Mouse (Mus musculus) layer of hippocampus, adult 2 months (tissue): ENCODE data around the gene Fmc1. TPM values are rescaled to one million over a fixed set of nuclear protein-coding genes. Genes with fewer than 3 reads are reported as not detected.
A peak's percentile ranks its signal among the peaks of the same experiment; 100 is the strongest.

Experiments used
- DNase-seq, 2 experiments: peaks; one replicate each; pipeline ENCODE4 v3.0.0; 2022; ENCODE audit warnings: low spot score in 2 of 2
- H3K27ac ChIP-seq: fragments of 200-600 bp; 2 replicates; pipeline ENCODE4 v1.8.1; 2022
- H3K4me3 ChIP-seq: fragments of 200-600 bp; 2 replicates; pipeline ENCODE4 v1.8.1; 2022; ENCODE audit warnings: mild to moderate bottlenecking
- CTCF ChIP-seq: fragments of 200-600 bp; conservative IDR thresholded peaks from 2 replicates; pipeline ENCODE4 v1.8.1; 2022; ENCODE audit warnings: antibody characterized with exemption, mild to moderate bottlenecking, moderate library complexity
- long read RNA-seq, 2 experiments: library from polyadenylated mRNA; stranded (forward); transcript quantifications; one replicate each; pipeline ENCODE4 v2.0.0; 2021; ENCODE audit warnings: borderline mapping rate in 2 of 2
- total RNA-seq, 2 experiments: library from RNA; stranded (reverse); gene quantifications; 2 replicates each; pipeline ENCODE4 v1.2.3; 2021

The Fmc1 gene
- total RNA-seq, result 10 to 100 TPM; 58.3 to 62.0 TPM
- long read RNA-seq, experiment 1, transcript Fmc1-201 (2 exons, 479 nt), result major isoform, 18 of 19 reads
- long read RNA-seq, experiment 1, partial matches to known transcripts, result 1 of 19 reads
- long read RNA-seq, experiment 1, other reads (novel, unspliced or antisense), result 0 of 19 reads
- long read RNA-seq, experiment 2, transcript Fmc1-201 (2 exons, 479 nt), result major isoform, 25 of 26 reads
- long read RNA-seq, experiment 2, partial matches to known transcripts, result 1 of 26 reads
- long read RNA-seq, experiment 2, other reads (novel, unspliced or antisense), result 0 of 26 reads

DNA sequence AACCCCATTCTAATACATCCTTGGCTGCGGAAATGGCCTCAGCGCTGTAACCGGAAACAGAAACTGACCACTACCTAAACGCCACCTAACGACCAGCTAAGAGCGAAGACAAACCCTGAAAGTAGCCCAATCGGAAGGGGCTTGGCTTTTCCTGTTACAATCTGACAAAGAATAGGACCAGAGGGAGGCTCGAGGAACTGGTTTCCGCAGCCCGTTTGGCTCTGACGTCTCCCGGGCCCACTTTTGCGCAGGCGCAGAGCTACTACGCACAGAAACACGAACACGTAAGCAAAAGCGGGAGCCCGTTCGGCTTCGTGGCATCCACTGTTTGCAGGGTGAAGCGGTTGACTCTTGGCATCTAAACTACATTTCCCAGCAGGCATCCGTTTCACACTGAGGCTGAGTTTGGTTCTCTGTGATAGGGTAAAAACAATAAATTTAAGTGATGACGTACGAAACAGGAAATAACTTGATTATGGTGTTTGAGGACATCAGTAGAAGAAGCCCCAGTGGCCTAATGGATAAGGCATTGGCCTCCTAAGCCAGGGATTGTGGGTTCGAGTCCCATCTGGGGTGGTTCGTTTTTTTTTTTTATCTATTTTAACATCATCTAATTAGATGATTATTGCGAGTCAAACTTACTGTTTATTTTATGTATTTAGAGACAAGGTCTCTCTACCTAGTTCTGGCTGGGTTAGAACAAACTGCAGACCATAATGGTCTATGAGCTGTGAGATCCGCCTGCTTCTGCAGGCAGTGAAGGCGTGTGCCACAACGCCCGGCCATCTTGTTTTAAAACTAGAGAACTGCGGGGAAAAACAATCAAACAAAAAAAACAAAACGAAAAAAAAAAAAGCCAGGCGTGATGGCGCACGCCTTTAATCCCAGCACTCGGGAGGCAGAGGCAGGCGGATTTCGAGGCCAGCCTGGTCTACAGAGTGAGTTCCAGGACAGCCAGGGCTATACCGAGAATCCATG is at the start of gene Fmc1:
Gene Fmc1, plus strand, starts transcription at position 75 of the 978 bp plus-strand sequence.
- Histone ChIP-seq H3K27ac (peak within 1 kb of the TSS; percentile 99), H3K4me3 (peak within 1 kb of the TSS; percentile 93)
- TF ChIP-seq CTCF, result peak; percentile 59
- peak; percentile 97 to 99 for DNase-seq

DNA sequence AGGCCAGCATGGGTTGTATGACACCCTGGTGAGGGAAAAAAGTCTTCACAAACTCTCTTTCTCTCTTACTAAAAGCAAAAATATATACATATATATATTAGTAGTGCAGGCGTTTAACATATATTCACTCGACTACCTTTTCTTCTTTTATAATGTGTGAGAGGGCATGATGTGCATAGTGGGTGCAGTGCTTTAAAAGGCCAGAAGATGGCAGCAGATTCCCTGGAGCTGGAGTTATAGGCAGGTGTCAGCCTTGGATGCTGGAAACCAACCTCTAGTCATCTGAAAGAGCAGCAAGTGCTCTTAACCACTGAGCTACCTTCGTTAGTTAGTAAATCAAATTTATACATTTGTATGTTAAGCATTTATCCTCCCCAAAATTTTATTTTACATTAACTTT is 40.8 kb upstream of the Fmc1 start:
- no peak for DNase-seq
- TF ChIP-seq CTCF, result peak; percentile 80
- Histone ChIP-seq H3K4me3 (no peak overlapping the region), H3K27ac (no peak overlapping the region)

DNA sequence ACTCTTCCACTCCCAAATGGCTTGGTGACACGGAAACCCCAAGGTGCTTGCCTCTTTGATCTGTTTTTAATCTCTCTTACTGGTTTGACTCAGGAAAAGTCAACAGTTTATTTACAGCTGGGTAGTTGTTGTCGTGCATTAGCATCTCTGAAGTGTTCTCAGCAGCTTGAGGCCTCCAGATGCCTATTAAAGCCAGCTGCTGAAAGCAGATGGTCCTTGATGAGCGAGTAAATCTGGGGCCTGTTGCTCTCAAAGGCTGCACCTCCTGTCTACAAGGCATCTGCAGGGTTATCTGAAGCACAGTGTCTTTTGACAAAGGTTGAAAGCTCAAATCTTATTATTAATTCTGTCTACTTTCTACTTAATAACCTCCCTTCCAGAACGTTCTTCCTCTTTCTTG is 37.7 kb upstream of the Fmc1 start:
- Histone ChIP-seq H3K4me3 (no peak overlapping the region), H3K27ac (no peak overlapping the region)
- no peak for DNase-seq
- no peak for TF ChIP-seq CTCF

DNA sequence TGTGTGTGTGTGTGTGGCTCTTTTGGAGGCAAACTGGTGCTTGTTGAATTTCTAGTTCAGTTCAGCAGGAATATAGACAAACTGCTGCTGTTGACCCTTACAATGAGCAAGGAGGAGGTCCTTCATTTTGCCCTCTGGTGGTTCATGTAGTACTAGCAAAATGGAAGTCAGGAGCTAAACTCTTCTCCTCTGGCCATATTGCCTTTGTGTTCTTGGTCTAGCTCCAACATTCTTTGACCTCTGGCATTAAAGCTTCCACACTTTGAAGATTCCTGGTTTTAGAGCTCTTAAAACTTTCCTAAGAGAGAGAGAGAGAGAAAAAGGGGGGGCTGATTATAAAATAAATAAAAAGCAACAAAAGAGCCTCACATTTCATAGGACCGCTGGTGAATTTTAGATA is 21.2 kb upstream of the Fmc1 start:
- no peak overlapping the region for H3K4me3 ChIP-seq
- no peak for DNase-seq
- 0 out of 2 replicates have a peak, but pooled peaks have one; percentile 11 for TF ChIP-seq CTCF
- H3K27ac ChIP-seq, result no peak overlapping the region

DNA sequence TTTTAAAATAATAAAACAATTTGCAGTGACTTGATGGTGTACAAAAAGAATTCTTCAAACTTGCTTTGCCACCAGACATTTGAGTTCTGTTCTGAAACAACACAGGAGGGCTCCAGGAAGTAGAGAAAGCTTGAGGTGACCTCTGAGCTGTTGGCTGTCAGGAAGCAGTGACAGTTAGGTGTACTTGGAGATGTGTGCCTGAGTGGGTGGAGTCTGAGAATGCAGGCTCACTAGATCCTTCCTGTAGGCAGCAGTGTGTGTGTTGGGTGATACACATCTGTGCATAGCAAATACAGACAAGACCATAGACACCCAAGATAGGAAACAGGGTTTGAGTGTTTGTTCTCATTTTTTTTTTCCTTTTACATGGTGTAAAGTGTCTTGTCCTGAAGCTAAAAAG is 20.5 kb upstream of the Fmc1 start:
- no peak overlapping the region for H3K4me3 ChIP-seq
- no peak for DNase-seq
- H3K27ac ChIP-seq, result no peak overlapping the region
- no peak for TF ChIP-seq CTCF

DNA sequence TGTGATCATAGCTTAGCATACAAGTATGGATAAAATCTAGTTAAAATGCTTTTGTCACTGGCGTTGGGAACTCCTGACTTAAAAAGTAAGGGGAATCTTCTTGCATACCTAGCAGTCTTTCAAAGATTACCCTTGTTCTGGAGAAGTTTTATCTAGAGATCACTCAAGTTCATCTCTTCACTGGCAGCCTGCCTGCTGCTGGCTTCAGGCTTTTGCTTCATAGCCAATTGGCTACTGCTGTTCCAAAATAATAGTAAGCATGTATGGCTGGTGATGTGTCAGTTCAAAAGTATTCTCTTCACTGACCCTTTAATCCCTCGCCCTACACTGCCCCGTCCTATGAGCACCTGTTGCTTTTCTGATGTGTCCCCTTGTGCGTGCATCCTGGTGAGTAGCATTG is 18.1 kb upstream of the Fmc1 start:
- no peak for DNase-seq
- H3K4me3 ChIP-seq, result no peak overlapping the region
- no peak for TF ChIP-seq CTCF

DNA sequence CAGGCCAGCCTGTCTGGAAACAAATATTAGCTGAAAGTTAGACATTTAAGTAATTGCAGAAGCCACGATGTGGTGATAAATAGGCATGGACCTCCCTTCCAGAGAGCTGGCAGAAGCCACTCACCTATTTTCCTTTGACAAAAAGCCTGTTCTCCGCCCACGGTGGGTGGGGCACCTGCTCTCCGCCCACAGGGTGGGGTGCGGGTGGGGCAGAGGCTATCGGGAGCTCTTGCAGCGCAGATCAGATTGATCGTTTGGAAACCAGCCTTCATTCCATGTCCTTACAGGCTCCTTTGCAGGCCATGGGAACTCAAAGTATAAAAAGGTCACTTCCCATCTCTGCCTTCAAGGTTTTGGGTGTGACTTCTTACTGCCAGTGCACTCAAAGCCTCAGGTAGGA is 9.5 kb upstream of the Fmc1 start:
- TF ChIP-seq CTCF, result no peak
- no peak for DNase-seq
- Histone ChIP-seq H3K27ac (no peak overlapping the region), H3K4me3 (no peak overlapping the region)

More for the DNA sequence above, 18.1 kb upstream of the Fmc1 start:
- no peak overlapping the region for H3K27ac ChIP-seq

DNA sequence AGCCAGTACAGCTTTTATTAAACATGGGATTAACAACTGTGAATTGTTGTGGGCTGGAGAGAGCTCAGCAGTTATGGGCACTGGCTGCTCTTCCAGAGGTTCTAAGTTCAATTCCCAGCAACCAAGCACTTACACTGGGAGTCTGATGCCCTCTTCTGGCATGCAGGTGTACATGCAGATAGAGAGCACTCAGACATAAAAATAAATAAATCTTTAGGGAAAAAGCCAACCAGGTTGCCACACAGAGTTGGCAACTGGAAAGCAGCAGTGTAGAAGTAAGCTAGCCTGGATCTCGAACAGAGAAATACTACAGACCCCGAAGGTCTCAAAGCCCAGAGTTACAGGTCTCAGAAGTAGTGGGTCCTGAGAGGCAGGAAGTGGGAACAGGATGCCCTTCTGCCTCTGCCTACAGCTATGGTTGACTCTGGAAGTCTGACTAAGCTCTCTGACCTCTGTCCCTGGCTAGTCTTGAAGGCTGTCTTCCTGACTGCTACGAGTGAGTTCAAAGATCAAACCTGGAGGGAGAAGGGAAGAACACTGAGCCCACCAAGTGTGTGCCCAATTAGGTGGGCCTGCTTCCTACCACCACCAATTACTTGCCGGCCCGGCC is 2.0 kb upstream of the Fmc1 start:
- no peak for DNase-seq
- Histone ChIP-seq H3K27ac (no peak overlapping the region), H3K4me3 (no peak overlapping the region)
- TF ChIP-seq CTCF, result peak; percentile 83

DNA sequence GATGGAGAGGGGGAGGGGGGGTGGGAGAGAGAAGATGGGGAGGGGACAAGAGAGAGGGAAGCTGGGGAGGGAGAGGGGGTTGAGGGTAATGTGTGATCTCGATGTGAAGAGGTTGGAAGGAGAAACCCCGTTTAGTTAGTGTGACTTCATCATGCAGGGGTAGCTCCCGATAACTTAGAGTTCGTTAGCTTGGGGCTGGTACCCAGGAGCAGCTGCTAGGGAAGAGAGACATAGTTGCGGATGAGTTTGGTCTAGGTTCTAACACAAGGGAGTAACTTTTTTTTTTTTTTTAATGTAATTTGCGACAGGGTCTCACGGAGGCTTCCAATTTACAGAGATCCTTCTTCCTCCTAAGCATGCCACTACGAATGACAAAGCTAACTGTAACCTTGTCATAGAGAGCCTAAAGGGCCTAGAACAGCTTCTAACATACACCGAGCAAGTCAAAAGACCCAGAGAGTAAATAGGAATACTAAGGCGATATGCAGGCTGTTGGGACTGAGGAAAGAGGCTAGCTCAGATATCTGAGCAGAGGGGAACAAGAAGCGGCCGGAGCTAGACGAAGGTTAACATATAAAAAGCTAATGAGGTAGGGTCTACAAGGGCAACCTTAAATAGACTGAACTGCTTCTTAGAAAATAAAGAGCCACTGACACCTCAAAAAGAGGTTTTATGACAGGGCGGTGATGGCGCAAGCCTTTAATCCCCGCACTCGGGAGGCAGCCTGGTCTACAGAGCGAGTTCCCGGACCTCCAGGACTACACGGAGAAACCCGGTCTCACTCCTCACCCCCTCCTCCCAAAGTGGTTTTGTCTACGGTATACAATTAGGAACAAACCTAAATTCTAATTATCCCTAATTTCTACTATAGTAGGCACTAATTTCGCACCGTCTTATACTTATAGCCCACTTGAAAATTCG is 542 bp upstream of the Fmc1 start:
- Histone ChIP-seq H3K27ac (peak overlapping the region; percentile 99), H3K4me3 (peak overlapping the region; percentile 93)
- DNase-seq, result peak in 1 of 2 experiments; percentile 43
- no peak for TF ChIP-seq CTCF

DNA sequence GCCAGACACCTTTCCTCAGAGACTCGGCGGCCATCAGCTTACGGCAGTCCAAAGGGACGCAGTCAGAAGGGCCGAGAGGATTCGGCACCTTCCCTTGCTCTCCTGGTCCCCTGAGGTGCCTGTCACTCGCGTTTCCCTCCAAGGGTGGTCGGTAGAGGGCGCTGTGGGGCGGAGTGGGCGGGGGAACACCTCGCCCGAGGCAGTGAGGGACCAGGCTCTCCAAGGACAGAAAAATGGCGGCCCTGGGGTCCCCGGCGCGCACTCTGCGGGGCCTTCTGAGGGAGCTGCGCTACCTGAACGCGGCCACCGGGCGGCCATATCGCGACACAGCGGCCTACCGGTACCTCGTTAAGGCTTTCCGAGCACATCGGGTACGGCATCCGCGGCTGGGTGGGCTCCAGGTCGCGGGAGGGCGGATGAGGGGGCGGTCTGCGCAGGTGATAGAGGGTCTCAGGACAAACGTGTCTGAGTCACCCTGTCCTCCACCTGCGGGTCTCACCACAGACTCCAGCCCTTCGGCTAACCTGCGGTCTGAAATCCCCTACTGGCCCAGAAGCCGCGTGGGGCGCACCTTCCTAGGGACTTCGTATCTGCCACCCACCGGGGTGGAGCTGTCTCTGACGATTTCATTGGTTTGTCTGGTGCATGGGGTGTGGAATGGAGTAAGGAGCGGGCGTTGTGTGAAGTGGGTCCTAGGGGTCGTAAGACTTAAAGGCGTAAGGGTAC is 1.5 kb downstream of the Fmc1 start:
- Histone ChIP-seq H3K4me3 (peak overlapping the region; percentile 93), H3K27ac (peak overlapping the region; percentile 99)
- peak; percentile 94 to 99 for DNase-seq
- TF ChIP-seq CTCF, result peak; percentile 86

DNA sequence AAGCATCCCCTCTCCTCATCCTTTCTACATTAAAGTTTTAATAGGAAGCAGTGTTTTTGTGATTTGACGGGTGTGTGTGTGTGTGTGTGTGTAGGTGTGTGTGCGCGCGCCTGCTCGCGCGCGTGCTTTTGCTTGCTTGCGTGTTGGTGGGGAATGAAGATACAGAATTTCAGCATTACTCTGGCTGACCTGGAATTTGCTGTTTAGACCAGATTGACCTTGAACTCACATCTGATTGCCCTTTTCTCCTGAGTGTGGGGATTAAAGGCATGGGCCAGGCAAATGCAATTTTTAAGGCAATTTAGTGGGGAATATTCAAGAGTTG is 2.0 kb downstream of the Fmc1 start:
- no peak for DNase-seq
- Histone ChIP-seq H3K27ac (peak overlapping the region; percentile 99), H3K4me3 (peak overlapping the region; percentile 93)
- no peak for TF ChIP-seq CTCF
